Mouse (Mus musculus) liver, embryonic 14.5 days (tissue): ENCODE measurements at regions not wholly inside any gene's neighbourhood (a gene's known extent, or its start where the extent isn't known, plus 50 kb on each side); places are given as distances from the start of the nearest gene placed in this dataset.

Source experiments
- CTCF ChIP-seq: IDR thresholded peaks from 2 replicates; pipeline ENCODE4 v1.5.1; 2016; ENCODE audit warnings: antibody characterized with exemption, low read depth, control low read depth
- EP300 ChIP-seq: IDR thresholded peaks from 2 replicates; pipeline ENCODE4 v1.6.1; 2016; ENCODE audit warnings: antibody characterized with exemption, low read depth

DNA sequence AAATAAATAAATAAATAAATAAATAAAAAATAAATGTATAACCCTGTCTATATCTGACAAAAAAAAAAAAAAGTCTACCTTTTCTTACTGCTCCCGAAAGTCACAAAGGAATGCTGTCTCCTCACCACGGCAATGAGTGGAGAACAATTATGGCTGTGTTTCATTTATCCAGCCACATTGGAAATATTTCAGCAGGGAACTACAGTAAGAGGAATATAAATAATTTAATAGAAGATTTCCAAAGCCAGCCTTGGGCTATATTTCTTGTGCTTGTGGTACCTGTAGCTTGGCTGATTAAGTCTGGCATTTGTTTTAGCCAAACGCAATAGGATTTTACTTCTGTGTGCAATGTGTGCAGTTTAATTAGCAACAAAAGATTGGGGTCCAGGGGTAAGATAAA lies 98.8 kb upstream of the Tac1 start:
- TF ChIP-seq CTCF, result no peak
- no peak for TF ChIP-seq EP300
